Mouse (Mus musculus) intestine, embryonic 14.5 days (tissue): ENCODE results near the gene Cd209g. TPM values are rescaled to one million over a fixed set of nuclear protein-coding genes. Genes with fewer than 3 reads are reported as not detected.

Experiments used
- ATAC-seq: fragments of 200-750 bp; cut with Nextera tagmentation; replicated peaks from 2 replicates; pipeline ENCODE4 v1.8.0; 2017; ENCODE audit warnings: low read depth, moderate number of reproducible peaks, moderate TSS enrichment, moderate library complexity; ENCODE audit not compliant: low FRiP score, low TSS enrichment
- DNase-seq: peaks from one replicate; pipeline ENCODE4 v3.0.0-alpha.2; 2018; ENCODE audit warnings: low spot score
- H3K27ac ChIP-seq: fragments of 300-500 bp; sonication (generic); 2 replicates; pipeline ENCODE4 v1.5.1; 2014; ENCODE audit warnings: low read depth, mild to moderate bottlenecking, control low read depth
- H3K27me3 ChIP-seq: fragments of 300-500 bp; sonication (generic); replicated peaks from 2 replicates; pipeline ENCODE4 v1.6.1; 2014; ENCODE audit warnings: low read length, control low read depth; ENCODE audit not compliant: control insufficient read depth, insufficient read depth
- H3K36me3 ChIP-seq: fragments of 300-500 bp; sonication (generic); 2 replicates; pipeline ENCODE4 v1.6.1; 2014; ENCODE audit warnings: low read length, control low read depth; ENCODE audit not compliant: control insufficient read depth, insufficient read depth
- H3K4me1 ChIP-seq: fragments of 300-500 bp; sonication (generic); replicated peaks from 2 replicates; pipeline ENCODE4 v1.6.1; 2014; ENCODE audit warnings: low read length, control low read depth, mixed read lengths; ENCODE audit not compliant: control insufficient read depth, insufficient read depth
- H3K4me2 ChIP-seq: fragments of 300-500 bp; sonication (generic); 2 replicates; pipeline ENCODE4 v1.6.1; 2014; ENCODE audit warnings: low read length
- H3K4me3 ChIP-seq: fragments of 300-500 bp; sonication (generic); 2 replicates; pipeline ENCODE4 v1.5.1; 2014; ENCODE audit warnings: low read depth, low read length, control low read depth, mixed read lengths
- H3K9ac ChIP-seq: fragments of 300-500 bp; sonication (generic); 2 replicates; pipeline ENCODE4 v1.6.1; 2014; ENCODE audit warnings: mild to moderate bottlenecking, low read length
- H3K9me3 ChIP-seq: fragments of 300-500 bp; sonication (generic); 2 replicates; pipeline ENCODE4 v1.6.1; 2016; ENCODE audit warnings: low read length, control low read depth; ENCODE audit not compliant: control insufficient read depth
- WGBS: fragments of 180-500 bp; shearing (Covaris S2); extraction: QIAGEN DNeasy Blood & Tissue Kit; methylation state at CpG from one replicate; pipeline ENCODE4 v1.1.7; 2014; 5-methylcytosine and 5-hydroxymethylcytosine counted together
- polyA plus RNA-seq: library from polyadenylated mRNA; unstranded; fragments of >200 nt; fragmentation: Nextera tagmentation; extraction: Ambion mirVana; gene quantifications from 2 replicates; pipeline ENCODE4 v1.2.1, GENCODE M21; 2014

Cd209g gene
- polyA plus RNA-seq, 1 experiment from 2014 or later: not detected

- Histone ChIP-seq H3K4me3 (no peak overlapping the region), H3K9me3 (no peaks in the 10 kb centered on the region), H3K9ac (no peak overlapping the region), H3K27me3 (no peaks in the 10 kb centered on the region), H3K36me3 (peaks cover 30% of the 10 kb centered on the region), H3K4me2 (no peak overlapping the region), H3K27ac (no peak overlapping the region), H3K4me1 (no peaks in the 10 kb centered on the region)
- DNase-seq (no peak), ATAC-seq (no peak)
- 86% methylated on average over 2 of the region's 2 CpGs for WGBS
Observed at GRCm38 (mm10) chr8:4186151-4186550, 52.3 kb downstream of the Cd209g start.

Other genes starting within 250 kb of the Cd209g start
- not detected in 2 replicates for gene Cd209b, start 207.3 kb upstream of the Cd209g start, polyA plus RNA-seq
- gene Cd209c, start 179.4 kb upstream of the Cd209g start, polyA plus RNA-seq: 0.54 and 0.75 TPM in 2 replicates
- gene Cd209f, start 28.3 kb upstream of the Cd209g start, polyA plus RNA-seq: not detected in 2 replicates
- 20.2 and 21.2 TPM in 2 replicates for gene Evi5l, start 32.5 kb downstream of the Cd209g start, polyA plus RNA-seq
- 5.4 and 6.6 TPM in 2 replicates for gene Prr36, start 83.4 kb downstream of the Cd209g start, polyA plus RNA-seq
- 0.81 and 1.3 TPM in 2 replicates for gene Lrrc8e, start 92.7 kb downstream of the Cd209g start, polyA plus RNA-seq
- gene Map2k7, start 104.6 kb downstream of the Cd209g start, polyA plus RNA-seq: 17.9 and 19.1 TPM in 2 replicates
- 1.4 and 1.7 TPM in 2 replicates for gene Gm49320, start 104.8 kb downstream of the Cd209g start, polyA plus RNA-seq
- gene Tgfbr3l, start 114.1 kb downstream of the Cd209g start, polyA plus RNA-seq: 3.3 and 4.0 TPM in 2 replicates
- gene Snapc2, start 119.0 kb downstream of the Cd209g start, polyA plus RNA-seq: 52.7 and 57.1 TPM in 2 replicates
- 78.8 and 79.2 TPM in 2 replicates for gene Ctxn1, start 125.2 kb downstream of the Cd209g start, polyA plus RNA-seq
- gene Timm44, start 141.8 kb downstream of the Cd209g start, polyA plus RNA-seq: 89.8 and 92.7 TPM in 2 replicates
- 20.1 and 24.9 TPM in 2 replicates for gene Ccl25, start 191.1 kb downstream of the Cd209g start, polyA plus RNA-seq
- gene Elavl1, start 191.3 kb downstream of the Cd209g start, polyA plus RNA-seq: 240 and 245 TPM in 2 replicates